Mouse (Mus musculus) R1 (cell line): ENCODE measurements around the gene Rps27.
"Not testable (repeated sequence)": the region's sequence is repeated elsewhere in the genome, so short reads cannot be mapped to it uniquely, and the experiment has no call there.

Source experiments
- DNase-seq: peaks from one replicate; pipeline ENCODE4 v3.0.0-alpha.2; 2018; ENCODE audit warnings: low read depth, low spot score

The Rps27 gene

GRCm38 (mm10) chr3:90213377-90213866 lies at the start of gene Rps27, which contains the start of gene Rab13:
Rps27 (minus strand) TSS chr3:90213651.
Rab13 (plus strand) TSS chr3:90213695.
- DNase-seq = peak; percentile 97

- no peak for DNase-seq
These were observed 45.1 kb upstream of the Rps27 start for GRCm38 (mm10) chr3:90258521-90258920.

GRCm38 (mm10) chr3:90256731-90257530 lies 43.5 kb upstream of the Rps27 start:
- no peak for DNase-seq

- DNase-seq = no peak
These were observed 42.4 kb upstream of the Rps27 start for GRCm38 (mm10) chr3:90255784-90256353.

GRCm38 (mm10) chr3:90255194-90255565 lies 41.7 kb upstream of the Rps27 start:
- peak; percentile 28 for DNase-seq

- peak; percentile 49 for DNase-seq
These were observed 41.2 kb upstream of the Rps27 start for GRCm38 (mm10) chr3:90254419-90255193.

GRCm38 (mm10) chr3:90253653-90254418 lies 40.4 kb upstream of the Rps27 start, which contains the start of gene Crtc2:
Crtc2 (plus strand) TSS chr3:90254163.
- peak; percentile 98 for DNase-seq

GRCm38 (mm10) chr3:90253174-90253573 lies 39.7 kb upstream of the Rps27 start:
- not testable (repeated sequence) for DNase-seq

GRCm38 (mm10) chr3:90252659-90253058 lies 39.2 kb upstream of the Rps27 start:
- not testable (repeated sequence) for DNase-seq

- DNase-seq = not testable (repeated sequence)
These were observed 38.3 kb upstream of the Rps27 start for GRCm38 (mm10) chr3:90251731-90252226.

GRCm38 (mm10) chr3:90250791-90251190 lies 37.3 kb upstream of the Rps27 start:
- no peak for DNase-seq

- DNase-seq = no peak
These were observed 35.3 kb upstream of the Rps27 start for GRCm38 (mm10) chr3:90248746-90249100.

GRCm38 (mm10) chr3:90247960-90248745 lies 34.7 kb upstream of the Rps27 start, which contains the start of gene Slc39a1:
Slc39a1 (plus strand) TSS chr3:90248172.
- peak; percentile 97 for DNase-seq

GRCm38 (mm10) chr3:90247630-90247959 lies 34.1 kb upstream of the Rps27 start:
- DNase-seq = no peak

- no peak for DNase-seq
These were observed 32.0 kb upstream of the Rps27 start for GRCm38 (mm10) chr3:90245406-90245805.

GRCm38 (mm10) chr3:90242984-90243775 lies 29.7 kb upstream of the Rps27 start, which contains the start of gene Creb3l4:
Creb3l4 (minus strand) TSS chr3:90243512.
- peak; percentile 92 for DNase-seq

GRCm38 (mm10) chr3:90241669-90242358 lies 28.4 kb upstream of the Rps27 start:
- DNase-seq = no peak

GRCm38 (mm10) chr3:90241251-90241650 lies 27.8 kb upstream of the Rps27 start:
- DNase-seq = no peak
